Mouse (Mus musculus) heart, embryonic 12.5 days (tissue): ENCODE data around the gene Cpped1. TPM values are rescaled to one million over a fixed set of nuclear protein-coding genes. Genes with fewer than 3 reads are reported as not detected.

Source experiments
- ATAC-seq: fragments of 200-750 bp; cut with Nextera tagmentation; 2 replicates; pipeline ENCODE4 v1.8.0; 2017; ENCODE audit warnings: moderate TSS enrichment, moderate library complexity; ENCODE audit not compliant: insufficient number of reproducible peaks, low FRiP score
- H3K27ac ChIP-seq: fragments of 300-500 bp; sonication (generic); 2 replicates; pipeline ENCODE4 v1.5.1; 2016; ENCODE audit warnings: mild to moderate bottlenecking, moderate library complexity; ENCODE audit not compliant: poor library complexity, severe bottlenecking
- H3K27me3 ChIP-seq: fragments of 300-500 bp; sonication (generic); replicated peaks from 2 replicates; pipeline ENCODE4 v1.6.1; 2016; ENCODE audit warnings: mild to moderate bottlenecking, moderate library complexity
- H3K36me3 ChIP-seq: fragments of 300-500 bp; sonication (generic); 2 replicates; pipeline ENCODE4 v1.6.1; 2016; ENCODE audit warnings: mild to moderate bottlenecking, moderate library complexity
- H3K4me1 ChIP-seq: fragments of 300-500 bp; sonication (generic); replicated peaks from 2 replicates; pipeline ENCODE4 v1.6.1; 2016; ENCODE audit warnings: mild to moderate bottlenecking
- H3K4me2 ChIP-seq: fragments of 300-500 bp; sonication (generic); 2 replicates; pipeline ENCODE4 v1.6.1; 2016; ENCODE audit warnings: mild to moderate bottlenecking, moderate library complexity
- H3K4me3 ChIP-seq: fragments of 300-500 bp; sonication (generic); 2 replicates; pipeline ENCODE4 v1.5.1; 2016; ENCODE audit warnings: mild to moderate bottlenecking
- H3K9ac ChIP-seq: fragments of 300-500 bp; sonication (generic); 2 replicates; pipeline ENCODE4 v1.6.1; 2016; ENCODE audit warnings: mild to moderate bottlenecking, moderate library complexity
- H3K9me3 ChIP-seq: fragments of 300-500 bp; sonication (generic); replicated peaks from 2 replicates; pipeline ENCODE4 v1.6.1; 2016; ENCODE audit warnings: mild to moderate bottlenecking, moderate library complexity
- WGBS: fragments of 180-500 bp; shearing (Covaris S2); methylation state at CpG from one replicate; pipeline ENCODE4 v1.1.7; 2016; 5-methylcytosine and 5-hydroxymethylcytosine counted together
- polyA plus RNA-seq: library from polyadenylated mRNA; unstranded; fragments of >200 nt; fragmentation: Nextera tagmentation; extraction: Ambion mirVana; gene quantifications from 2 replicates; pipeline ENCODE4 v1.2.1, GENCODE M21; 2016

Cpped1 gene
- polyA plus RNA-seq, 1 experiment from 2014 or later: 30.6 TPM

- Histone ChIP-seq H3K4me1 (0 out of 2 replicates have a peak, but pooled peaks cover 3% of the 10 kb centered on the region), H3K27ac (no peak overlapping the region), H3K4me3 (no peak overlapping the region), H3K9ac (no peak overlapping the region), H3K36me3 (peaks cover 14% of the 10 kb centered on the region), H3K27me3 (no peaks in the 10 kb centered on the region), H3K4me2 (no peak overlapping the region), H3K9me3 (peaks cover 6% of the 10 kb centered on the region; the same call in 1 of the 2 replicates)
- ATAC-seq: no peak
- 94% methylated on average over 5 of the region's 5 CpGs for WGBS
Observed at GRCm38 (mm10) chr16:11845309-11845708, 63.9 kb downstream of the Cpped1 start.

GRCm38 (mm10) chr16:11843441-11843840 lies 65.8 kb downstream of the Cpped1 start:
- no peak overlapping the region for H3K4me3 ChIP-seq
- no peak for ATAC-seq

GRCm38 (mm10) chr16:11833474-11833873 lies 75.8 kb downstream of the Cpped1 start:
- 81% methylated on average over 1 of the region's 1 CpGs for WGBS
- no peak for ATAC-seq
- no peak overlapping the region for H3K27ac ChIP-seq

More at GRCm38 (mm10) chr16:11843441-11843840, 65.8 kb downstream of the Cpped1 start:
- Histone ChIP-seq H3K9ac (no peak overlapping the region), H3K27ac (no peak overlapping the region), H3K36me3 (peaks cover 7% of the 10 kb centered on the region; the same call in 1 of the 2 replicates), H3K9me3 (no peaks in the 10 kb centered on the region), H3K4me1 (0 out of 2 replicates have a peak, but pooled peaks cover 3% of the 10 kb centered on the region), H3K4me2 (no peak overlapping the region), H3K27me3 (no peaks in the 10 kb centered on the region)
- WGBS: 85% methylated on average over 2 of the region's 2 CpGs

GRCm38 (mm10) chr16:11828816-11829215 lies 80.4 kb downstream of the Cpped1 start:
- WGBS: 90% methylated on average over 1 of the region's 1 CpGs

More at GRCm38 (mm10) chr16:11833474-11833873, 75.8 kb downstream of the Cpped1 start:
- Histone ChIP-seq H3K4me1 (no peaks in the 10 kb centered on the region), H3K27me3 (no peaks in the 10 kb centered on the region), H3K9me3 (no peaks in the 10 kb centered on the region), H3K9ac (no peak overlapping the region), H3K4me2 (no peak overlapping the region), H3K4me3 (no peak overlapping the region), H3K36me3 (no peaks in the 10 kb centered on the region; the same call in 1 of the 2 replicates)

GRCm38 (mm10) chr16:11824833-11825232 lies 84.4 kb downstream of the Cpped1 start:
- Histone ChIP-seq H3K4me3 (no peak overlapping the region), H3K9me3 (no peaks in the 10 kb centered on the region), H3K9ac (no peak overlapping the region), H3K4me1 (no peaks in the 10 kb centered on the region), H3K4me2 (no peak overlapping the region), H3K27me3 (no peaks in the 10 kb centered on the region), H3K27ac (no peak overlapping the region), H3K36me3 (peaks cover 13% of the 10 kb centered on the region)
- no peak for ATAC-seq
- 81% methylated on average over 7 of the region's 7 CpGs for WGBS

More at GRCm38 (mm10) chr16:11828816-11829215, 80.4 kb downstream of the Cpped1 start:
- no peak overlapping the region for H3K4me3 ChIP-seq
- H3K27me3 ChIP-seq: no peaks in the 10 kb centered on the region
- no peak for ATAC-seq
- no peak overlapping the region for H3K9ac ChIP-seq
- peaks cover 13% of the 10 kb centered on the region for H3K36me3 ChIP-seq
- no peaks in the 10 kb centered on the region for H3K9me3 ChIP-seq
- no peaks in the 10 kb centered on the region for H3K4me1 ChIP-seq
- no peak overlapping the region for H3K4me2 ChIP-seq
- H3K27ac ChIP-seq: no peak overlapping the region

GRCm38 (mm10) chr16:11824385-11824784 lies 84.9 kb downstream of the Cpped1 start:
- Histone ChIP-seq H3K4me2 (no peak overlapping the region), H3K9ac (no peak overlapping the region), H3K4me3 (no peak overlapping the region), H3K27me3 (no peaks in the 10 kb centered on the region), H3K27ac (no peak overlapping the region), H3K36me3 (peaks cover 13% of the 10 kb centered on the region), H3K4me1 (no peaks in the 10 kb centered on the region), H3K9me3 (no peaks in the 10 kb centered on the region)
- ATAC-seq: no peak
- 81% methylated on average over 8 of the region's 8 CpGs for WGBS

- H3K4me1 ChIP-seq: no peaks in the 10 kb centered on the region
Observed at GRCm38 (mm10) chr16:11820791-11821190, 88.5 kb downstream of the Cpped1 start.

GRCm38 (mm10) chr16:11814935-11815650 lies 94.2 kb downstream of the Cpped1 start:
- H3K9me3 ChIP-seq: no peaks in the 10 kb centered on the region
- H3K4me1 ChIP-seq: no peaks in the 10 kb centered on the region
- no peak overlapping the region for H3K9ac ChIP-seq
- no peak for ATAC-seq
- WGBS: 87% methylated on average over 10 of the region's 10 CpGs
- no peak overlapping the region for H3K4me3 ChIP-seq
- H3K36me3 ChIP-seq: no peaks in the 10 kb centered on the region
- no peaks in the 10 kb centered on the region for H3K27me3 ChIP-seq
- H3K27ac ChIP-seq: no peak overlapping the region
- no peak overlapping the region for H3K4me2 ChIP-seq

More at GRCm38 (mm10) chr16:11820791-11821190, 88.5 kb downstream of the Cpped1 start:
- no peaks in the 10 kb centered on the region for H3K9me3 ChIP-seq
- WGBS: 83% methylated on average over 7 of the region's 7 CpGs
- no peak overlapping the region for H3K9ac ChIP-seq
- no peaks in the 10 kb centered on the region for H3K36me3 ChIP-seq
- H3K4me3 ChIP-seq: no peak overlapping the region
- no peak overlapping the region for H3K27ac ChIP-seq
- no peak for ATAC-seq
- H3K4me2 ChIP-seq: no peak overlapping the region
- H3K27me3 ChIP-seq: no peaks in the 10 kb centered on the region

- H3K9ac ChIP-seq: no peak overlapping the region
- no peak overlapping the region for H3K27ac ChIP-seq
- no peaks in the 10 kb centered on the region for H3K9me3 ChIP-seq
- no peak for ATAC-seq
- H3K4me1 ChIP-seq: no peaks in the 10 kb centered on the region
- H3K4me3 ChIP-seq: no peak overlapping the region
- H3K36me3 ChIP-seq: no peaks in the 10 kb centered on the region
- no peak overlapping the region for H3K4me2 ChIP-seq
- H3K27me3 ChIP-seq: no peaks in the 10 kb centered on the region
- WGBS: 68% methylated on average over 8 of the region's 8 CpGs
Observed at GRCm38 (mm10) chr16:11812119-11812518, 97.1 kb downstream of the Cpped1 start.

- Histone ChIP-seq H3K27me3 (no peaks in the 10 kb centered on the region), H3K4me3 (no peak overlapping the region), H3K4me1 (no peaks in the 10 kb centered on the region), H3K9me3 (no peaks in the 10 kb centered on the region), H3K27ac (no peak overlapping the region), H3K36me3 (0 out of 2 replicates have a peak, but pooled peaks cover 7% of the 10 kb centered on the region), H3K9ac (no peak overlapping the region), H3K4me2 (no peak overlapping the region)
- WGBS: 51% methylated on average over 8 of the region's 8 CpGs
- ATAC-seq: no peak
Observed at GRCm38 (mm10) chr16:11809615-11810014, 99.6 kb downstream of the Cpped1 start.

GRCm38 (mm10) chr16:11801960-11802539 lies 107.2 kb downstream of the Cpped1 start:
- Histone ChIP-seq H3K27ac (no peak overlapping the region), H3K4me2 (no peak overlapping the region), H3K9ac (no peak overlapping the region), H3K36me3 (peaks cover 16% of the 10 kb centered on the region; the same call in 1 of the 2 replicates), H3K4me3 (no peak overlapping the region), H3K9me3 (no peaks in the 10 kb centered on the region), H3K27me3 (no peaks in the 10 kb centered on the region), H3K4me1 (peaks cover 5% of the 10 kb centered on the region; the same call in 1 of the 2 replicates)
- WGBS: 84% methylated on average over 7 of the region's 7 CpGs
- ATAC-seq: no peak
